Comparison of ENCODE assay signal across 8 mouse cellular contexts in genomic region chr1:160906057-160906557, GRCm38 (mm10). TPM values are rescaled to one million over a fixed set of nuclear protein-coding genes. Genes with fewer than 3 reads are reported as not detected.
DNase-seq lines count a peak whose midpoint lies in the region; ATAC-seq and TF ChIP-seq lines count a peak whose summit lies in the region.

Rc3h1 (plus strand) TSS chr1:160906418.

- H3K36me3 ChIP-seq in embryonic facial prominence, embryonic 15.5 days: no peaks in the 10 kb centered on the region
- H3K36me3 ChIP-seq in limb, embryonic 14.5 days (ENCODE audit: control insufficient read depth, insufficient read depth, low read length): no peaks in the 10 kb centered on the region
- no peaks in the 10 kb centered on the region for H3K36me3 ChIP-seq in midbrain, postnatal 0 days (ENCODE audit: insufficient read depth, low read length)

- ATAC-seq in embryonic facial prominence, embryonic 15.5 days (ENCODE audit: insufficient number of reproducible peaks, low FRiP score, low TSS enrichment, low read depth): peak; percentile 93
- peak; percentile 96 for ATAC-seq in limb, embryonic 14.5 days (ENCODE audit: low FRiP score, low read depth)
- peak; percentile 95 for ATAC-seq in midbrain, postnatal 0 days (ENCODE audit: low FRiP score)

- H3K4me3 ChIP-seq in bone marrow, adult 2 months (replicated peaks; ENCODE audit: control insufficient read depth, low read depth, low read length): peak within 1 kb of the TSS; percentile 89
- peak within 1 kb of the TSS; percentile 94 for H3K4me3 ChIP-seq in embryonic facial prominence, embryonic 15.5 days (replicated peaks)
- H3K4me3 ChIP-seq in limb, embryonic 14.5 days (replicated peaks; ENCODE audit: low read length): peak within 1 kb of the TSS; percentile 95
- peak within 1 kb of the TSS; percentile 99 for H3K4me3 ChIP-seq in midbrain, postnatal 0 days (ENCODE audit: low read depth, low read length)

- WGBS in bone marrow, adult 2 months: under 1% methylated on average over 45 of the region's 45 CpGs
- WGBS in embryonic facial prominence, embryonic 15.5 days: under 1% methylated on average over 43 of the region's 45 CpGs
- 5% methylated on average over 8 of the region's 45 CpGs for WGBS in limb, embryonic 14.5 days
- 1% methylated on average over 29 of the region's 45 CpGs for WGBS in midbrain, postnatal 0 days

- H3K9ac ChIP-seq in embryonic facial prominence, embryonic 15.5 days: peak within 1 kb of the TSS; percentile 84
- H3K9ac ChIP-seq in limb, embryonic 14.5 days (ENCODE audit: low read depth, low read length, severe bottlenecking): peak within 1 kb of the TSS; percentile 94
- H3K9ac ChIP-seq in midbrain, postnatal 0 days (replicated peaks; ENCODE audit: low read length, poor library complexity, severe bottlenecking): peak within 1 kb of the TSS; percentile 89

- H3K9me3 ChIP-seq in embryonic facial prominence, embryonic 15.5 days (replicated peaks): no peaks in the 10 kb centered on the region
- H3K9me3 ChIP-seq in limb, embryonic 14.5 days (ENCODE audit: control insufficient read depth, low read length): no peaks in the 10 kb centered on the region
- H3K9me3 ChIP-seq in midbrain, postnatal 0 days (ENCODE audit: low read length): no peaks in the 10 kb centered on the region

- peak; percentile 95 for DNase-seq in 416B (ENCODE audit: low read depth)
- DNase-seq in heart, adult 8-10 months (ENCODE audit: low spot score): peak; percentile 99
- DNase-seq in kidney, adult 9 months: peak; percentile 98
- peak; percentile 85 for DNase-seq in limb, embryonic 14.5 days (ENCODE audit: low spot score)
- DNase-seq in midbrain, postnatal 0 days (ENCODE audit: low spot score): peak; percentile 92
- DNase-seq in spleen, postnatal 14 days (ENCODE audit: low spot score in 2 of 2): peak; percentile 100

- peak within 1 kb of the TSS; percentile 96 for H3K27ac ChIP-seq in bone marrow, adult 2 months (ENCODE audit: control insufficient read depth, insufficient read depth, low read depth, low read length, poor library complexity)
- peak within 1 kb of the TSS; percentile 87 for H3K27ac ChIP-seq in embryonic facial prominence, embryonic 15.5 days (replicated peaks)
- peak within 1 kb of the TSS; percentile 87 for H3K27ac ChIP-seq in limb, embryonic 14.5 days (replicated peaks; ENCODE audit: low read depth, low read length)
- peak within 1 kb of the TSS; percentile 85 for H3K27ac ChIP-seq in midbrain, postnatal 0 days (ENCODE audit: low read depth, low read length)

- TF ChIP-seq POLR2A in bone marrow, adult 2 months (IDR thresholded peaks at IDR 0.05; ENCODE audit: borderline replicate concordance, control insufficient read depth, low read depth, low read length): peak; percentile 96
- TF ChIP-seq POLR2A in limb, embryonic 14.5 days (IDR thresholded peaks at IDR 0.05; ENCODE audit: borderline replicate concordance, extremely low read depth, insufficient read depth, insufficient read length): peak; percentile 78; the same call in 1 of the 2 replicates

- no peaks in the 10 kb centered on the region for H3K4me1 ChIP-seq in bone marrow, adult 2 months (ENCODE audit: control insufficient read depth, insufficient read depth, low read length)
- peaks cover 12% of the 10 kb centered on the region; the same call in 1 of the 2 replicates for H3K4me1 ChIP-seq in embryonic facial prominence, embryonic 15.5 days
- H3K4me1 ChIP-seq in limb, embryonic 14.5 days (ENCODE audit: control insufficient read depth, insufficient read depth, low read length): peaks cover 8% of the 10 kb centered on the region
- H3K4me1 ChIP-seq in midbrain, postnatal 0 days (ENCODE audit: insufficient read depth, low read length): peaks cover 3% of the 10 kb centered on the region; the same call in 1 of the 2 replicates

- no peaks in the 10 kb centered on the region for H3K27me3 ChIP-seq in embryonic facial prominence, embryonic 15.5 days
- H3K27me3 ChIP-seq in limb, embryonic 14.5 days (ENCODE audit: control insufficient read depth, insufficient read depth, low read length): no peaks in the 10 kb centered on the region
- no peaks in the 10 kb centered on the region for H3K27me3 ChIP-seq in midbrain, postnatal 0 days (ENCODE audit: insufficient read depth, low read length)

- H3K4me2 ChIP-seq in embryonic facial prominence, embryonic 15.5 days (replicated peaks): peak within 1 kb of the TSS; percentile 56
- H3K4me2 ChIP-seq in limb, embryonic 14.5 days (replicated peaks; ENCODE audit: low read depth, low read length, severe bottlenecking): peak within 1 kb of the TSS; percentile 63
- H3K4me2 ChIP-seq in midbrain, postnatal 0 days (ENCODE audit: low read depth, low read length, poor library complexity, severe bottlenecking): peak within 1 kb of the TSS; percentile 67

- no peak for TF ChIP-seq CTCF in bone marrow, adult 2 months (IDR thresholded peaks at IDR 0.05; ENCODE audit: control insufficient read depth, insufficient read depth, low read length)
- TF ChIP-seq CTCF in midbrain, postnatal 0 days (IDR thresholded peaks at IDR 0.05): peak; percentile 21; the same call in 1 of the 2 replicates

RNA-seq across cellular contexts. Expression of gene Rc3h1, which starts in this region (rescaled TPM):
- 8.8 and 9.1 TPM in 2 replicates for polyA plus RNA-seq in bone marrow, adult 2 months (2011; ENCODE audit: insufficient read depth, insufficient read length, low replicate concordance, missing spikeins)
- 7.4 and 9.0 TPM in 2 replicates for polyA plus RNA-seq in embryonic facial prominence, embryonic 15.5 days (2015; fragmentation: Nextera tagmentation; extraction: Ambion mirVana)
- 10 to 100 TPM; 31.6 to 45.6 (median 40.4) TPM for total RNA-seq in heart, adult 8-10 months (2022)
- 7.9 and 8.8 TPM in 2 replicates for polyA plus RNA-seq in limb, embryonic 14.5 days (2012; rRNA removed)
- 7.9 and 8.7 TPM in 2 replicates for polyA plus RNA-seq in limb, embryonic 14.5 days (2014; fragmentation: Nextera tagmentation; extraction: Ambion mirVana)
- total RNA-seq in midbrain, postnatal 0 days (2014; rRNA removed): 19.0 and 26.4 TPM in 2 replicates
- polyA plus RNA-seq in midbrain, postnatal 0 days (2015; fragmentation: Nextera tagmentation; extraction: Ambion mirVana): 4.3 and 5.9 TPM in 2 replicates

Comparison
In these comparisons a context has a peak if more than half of its experiments do, and no peak if none do; other contexts are left out.
1. Peak in every context shown above with its lines: DNase-seq, ATAC-seq, H3K4me3 ChIP-seq and H3K27ac ChIP-seq.